Mouse (Mus musculus) gastrocnemius, postnatal 14 days (tissue): Measurements from ENCODE around the gene Pcolce2. TPM values are rescaled to one million over a fixed set of nuclear protein-coding genes. Genes with fewer than 3 reads are reported as not detected.
A peak's percentile ranks its signal among the peaks of the same experiment; 100 is the strongest.
"Not testable (repeated sequence)": the region's sequence is repeated elsewhere in the genome, so short reads cannot be mapped to it uniquely, and the experiment has no call there.

Source experiments
- DNase-seq: peaks from one replicate; pipeline ENCODE4 v3.0.0; 2021; ENCODE audit warnings: mixed read lengths
- intact Hi-C: fragments of 180-260 bp; cut with DNase I; formaldehyde crosslinking; loops from one replicate; pipeline ENCODE4 v1.15.1; 2025; ENCODE audit warnings: low total_unique reads
- long read RNA-seq, 2 experiments: library from polyadenylated mRNA; stranded (forward); transcript quantifications; one replicate each; pipeline ENCODE4 v2.0.0; 2021
- total RNA-seq, 2 experiments: library from RNA; stranded (reverse); gene quantifications; 2 replicates each; pipeline ENCODE4 v1.2.3; 2021

Gene Pcolce2
- 1 to 10 TPM; 7.4 to 9.9 TPM for total RNA-seq
- long read RNA-seq, experiment 1, full-length matches to known transcripts = 5 of 6 reads
- long read RNA-seq, experiment 1, partial matches to known transcripts = 0 of 6 reads
- long read RNA-seq, experiment 1, other reads (novel, unspliced or antisense) = 1 of 6 reads
- long read RNA-seq, experiment 2, full-length matches to known transcripts = 8 of 11 reads
- long read RNA-seq, experiment 2, partial matches to known transcripts = 0 of 11 reads
- long read RNA-seq, experiment 2, other reads (novel, unspliced or antisense) = 3 of 11 reads

DNA sequence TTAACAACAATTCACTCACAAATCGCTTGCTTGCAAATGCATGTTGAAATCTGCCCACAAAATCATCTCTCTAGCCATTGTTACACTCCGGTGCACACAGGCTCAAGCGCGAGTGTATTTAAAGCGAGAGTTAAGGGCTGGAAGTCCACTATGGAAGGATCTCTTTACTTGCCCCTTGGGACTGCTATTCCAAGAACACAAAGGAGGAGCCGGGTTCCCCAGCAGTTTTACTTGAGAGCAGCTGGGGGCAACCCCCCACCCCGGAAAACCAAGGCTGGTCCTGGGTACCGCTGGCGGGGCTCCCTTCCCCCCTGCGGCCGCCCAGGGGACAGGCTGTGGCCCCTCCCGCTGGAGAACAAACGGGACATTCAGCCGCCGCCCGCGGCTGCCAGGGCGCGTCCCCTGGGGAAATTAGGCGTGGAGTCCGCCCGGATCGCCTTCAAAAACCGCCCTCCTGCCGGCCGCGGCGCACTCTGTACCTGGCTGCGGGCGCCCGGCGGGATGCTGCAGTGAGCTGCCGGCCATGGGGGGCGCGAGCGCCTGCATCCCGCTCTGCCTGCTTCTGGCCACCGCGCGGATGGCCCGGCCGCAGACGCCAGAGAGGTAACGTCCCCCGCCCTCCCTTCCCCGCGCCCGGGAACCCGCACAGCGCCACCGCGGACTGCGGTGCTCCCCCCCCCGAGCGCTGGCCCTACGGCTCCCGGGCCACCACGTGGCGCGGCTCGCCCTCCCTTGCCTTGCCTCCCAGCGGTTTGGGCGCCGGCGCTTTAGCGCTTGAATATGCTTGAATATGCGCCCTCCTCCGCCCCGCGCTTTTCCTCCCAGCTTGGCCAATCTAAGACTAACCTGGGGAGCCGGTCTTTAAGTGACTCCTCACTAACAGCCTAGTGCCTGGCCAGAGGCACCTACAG is at the start of gene Pcolce2:
Pcolce2 (plus strand) TSS at position 331 of the 911 bp plus-strand sequence.
- intact Hi-C loops = no loop called here

DNA sequence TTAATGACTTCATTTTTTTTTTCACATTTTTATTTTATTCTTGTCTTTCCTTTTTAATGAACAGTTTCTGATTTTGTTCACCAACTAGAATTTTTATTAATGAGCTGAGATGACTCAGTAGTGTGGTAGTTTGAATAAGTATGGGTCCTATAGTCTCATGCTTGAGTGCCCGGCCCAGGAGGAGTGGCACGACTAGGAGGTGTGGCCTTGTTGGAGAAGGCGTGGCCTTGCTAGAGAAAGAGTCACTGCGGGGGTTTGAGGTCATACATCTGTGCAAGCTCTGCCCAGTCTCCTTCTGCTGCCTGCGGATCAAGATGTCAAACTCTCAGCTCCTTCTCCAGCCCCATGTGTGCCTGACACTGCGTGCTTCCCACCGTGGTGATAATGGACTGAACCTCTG is 49.3 kb upstream of the Pcolce2 start:
- intact Hi-C loops = no loop called here
- no peak for DNase-seq

More for the DNA sequence above, at the start of gene Pcolce2:
- DNase-seq = peak; percentile 44

DNA sequence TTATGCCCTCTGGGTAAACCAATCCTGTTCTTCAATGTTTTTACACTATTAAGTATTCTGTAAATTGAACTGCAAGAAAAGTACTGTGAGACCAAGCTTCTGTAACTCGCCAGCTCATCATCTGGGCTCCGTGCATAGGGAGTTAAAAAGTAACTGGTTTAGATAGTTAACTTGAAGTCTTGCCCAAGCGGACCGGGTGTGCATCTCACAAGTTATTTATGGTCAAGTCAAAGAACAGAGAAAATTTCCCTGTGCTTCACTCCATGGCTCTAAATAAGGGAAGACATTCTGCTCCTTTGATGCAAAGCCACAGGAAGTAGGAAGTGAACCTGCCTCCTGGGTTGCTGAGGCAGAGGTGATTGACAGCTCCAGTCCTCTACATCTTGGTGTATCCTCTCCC is 43.1 kb upstream of the Pcolce2 start:
- no peak for DNase-seq
- intact Hi-C loops = no loop called here

DNA sequence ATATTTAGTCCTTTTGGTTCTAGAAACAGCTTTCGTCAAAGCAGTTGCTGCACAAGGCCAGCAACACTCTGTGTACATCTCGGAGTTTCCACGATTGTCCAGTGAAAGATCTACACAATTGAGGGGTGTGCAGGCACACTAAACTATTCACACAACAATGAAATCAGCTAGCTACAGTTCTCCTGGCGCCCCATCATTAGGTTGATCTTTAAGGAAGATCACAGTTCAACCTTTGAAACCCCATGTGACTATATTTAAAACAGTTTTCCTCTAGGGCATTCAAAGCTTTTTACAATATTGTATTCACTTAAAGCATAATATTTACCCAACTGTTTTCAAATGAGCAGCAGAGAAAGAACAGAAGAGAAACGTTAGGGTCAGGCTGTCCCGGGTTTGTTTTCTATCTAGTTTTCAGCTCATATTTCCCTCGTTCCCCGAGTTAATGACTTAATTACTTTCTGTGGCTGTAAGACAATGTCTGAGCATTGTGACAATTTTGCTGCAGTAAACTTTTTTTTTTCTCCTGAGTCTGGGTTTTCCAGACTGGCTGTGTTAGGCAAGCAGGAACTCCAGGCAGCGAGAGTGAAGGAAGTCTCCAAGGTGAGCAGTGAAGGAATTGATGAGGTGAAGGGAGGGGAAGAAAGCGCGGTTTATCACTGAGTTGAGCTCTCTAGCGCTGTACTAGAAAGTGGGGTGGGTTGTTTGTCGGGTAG is 39.8 kb upstream of the Pcolce2 start:
- intact Hi-C loops = no loop called here
- DNase-seq = no peak

DNA sequence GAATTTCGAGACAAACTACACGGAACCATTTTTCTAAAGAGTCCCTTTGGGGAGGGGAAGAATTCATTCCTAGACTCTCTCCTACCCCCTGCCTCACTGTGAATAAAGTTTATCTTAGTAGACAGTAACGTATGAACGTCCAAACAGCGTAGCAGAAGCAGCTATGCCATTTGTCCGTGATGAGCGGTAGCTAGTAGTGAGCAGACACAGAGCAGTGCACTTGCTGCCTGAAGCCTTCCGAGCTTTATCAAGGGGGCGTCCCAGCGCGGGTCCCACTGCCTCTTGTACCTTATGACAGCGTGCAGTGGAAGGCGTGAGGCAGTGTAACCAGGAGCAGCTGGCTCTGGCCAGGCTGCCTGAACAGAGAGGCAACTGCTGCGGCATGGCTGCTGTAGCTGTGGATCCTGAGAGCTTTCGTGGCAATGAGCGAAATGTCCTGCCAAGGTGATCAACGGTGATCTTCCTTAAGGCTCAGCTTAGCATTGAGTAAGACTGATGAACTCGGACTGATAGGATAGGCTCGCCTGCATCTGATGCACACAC is 39.2 kb upstream of the Pcolce2 start:
- intact Hi-C loops = no loop called here
- no peak for DNase-seq

DNA sequence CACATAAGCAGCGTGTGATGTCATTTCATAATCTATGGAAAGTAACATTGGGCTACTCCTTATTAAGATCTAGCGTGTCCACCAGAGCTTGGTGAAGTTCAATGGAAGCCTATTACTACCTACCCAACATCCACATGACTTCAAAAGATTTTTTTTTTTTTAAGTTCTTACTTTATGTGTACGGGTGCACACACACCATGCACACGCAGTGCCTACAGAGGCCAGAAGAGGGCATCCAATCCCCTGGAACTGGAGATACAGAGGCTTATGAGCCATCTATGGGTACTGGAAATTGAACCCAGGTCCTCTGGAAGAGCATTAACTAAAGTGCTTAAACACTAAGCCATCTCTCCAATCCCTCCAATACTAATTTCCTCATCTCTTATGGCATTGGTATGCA is 38.0 kb upstream of the Pcolce2 start:
- intact Hi-C loops = no loop called here

DNA sequence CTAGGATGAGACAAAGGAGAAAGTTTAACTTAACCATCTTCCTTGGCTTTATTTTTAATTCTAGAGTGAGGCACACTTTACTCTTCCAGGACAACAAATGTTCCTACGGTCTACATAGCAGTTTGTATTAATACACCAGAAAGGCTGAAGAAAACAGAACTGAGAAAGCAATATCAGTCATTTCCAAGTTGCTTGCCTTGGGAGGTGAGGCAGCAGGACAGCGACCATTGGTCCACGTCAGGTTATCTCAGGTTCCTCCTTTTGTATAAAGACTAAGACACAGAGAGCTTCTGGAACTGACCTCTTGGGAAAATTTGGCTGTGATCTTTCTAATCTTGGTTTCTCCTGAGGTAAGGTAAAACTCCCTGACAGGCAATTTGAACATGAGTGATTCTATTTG is 34.6 kb upstream of the Pcolce2 start:
- DNase-seq = no peak
- intact Hi-C loops = no loop called here

More for the DNA sequence above, 38.0 kb upstream of the Pcolce2 start:
- no peak for DNase-seq

DNA sequence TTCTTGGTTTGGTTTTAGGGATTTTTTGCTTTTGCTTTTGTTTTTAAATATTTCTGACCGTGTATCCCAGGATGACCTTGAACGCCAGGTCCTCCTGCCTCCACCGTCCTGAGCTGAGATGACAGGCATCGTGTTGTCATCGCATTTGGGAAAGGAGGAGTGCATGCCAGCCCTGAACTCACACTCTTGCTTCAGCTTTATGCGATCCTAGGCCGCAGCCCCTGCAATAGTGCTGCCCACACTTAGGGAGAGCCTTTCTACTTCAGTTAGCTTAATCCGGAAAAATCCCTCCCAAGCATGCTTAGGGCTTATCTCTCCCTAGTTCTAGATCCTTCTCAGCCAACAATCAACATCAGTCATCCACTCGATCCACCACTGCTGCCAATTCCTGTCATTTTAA is 34.1 kb upstream of the Pcolce2 start:
- intact Hi-C loops = no loop called here
- no peak for DNase-seq

DNA sequence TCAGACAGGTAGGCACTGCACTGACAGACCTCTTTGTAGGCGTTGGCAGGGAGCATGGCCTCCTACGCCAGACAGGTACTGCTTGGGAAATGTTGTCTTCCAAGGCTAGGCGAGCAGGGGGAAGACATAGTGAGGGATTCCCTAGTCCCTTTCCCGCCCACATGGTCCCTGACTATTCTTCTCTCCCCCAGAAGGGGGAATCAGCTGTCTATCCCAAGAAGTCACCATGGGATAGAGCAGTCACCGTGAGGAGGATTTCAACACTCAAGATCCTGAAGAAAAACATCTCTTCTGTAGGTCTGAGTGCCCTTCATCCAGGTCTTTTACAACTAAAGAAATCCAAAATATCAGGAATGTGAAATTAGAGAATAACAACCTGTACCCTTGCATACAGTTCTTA is 30.2 kb upstream of the Pcolce2 start:
- DNase-seq = no peak
- intact Hi-C loops = no loop called here

DNA sequence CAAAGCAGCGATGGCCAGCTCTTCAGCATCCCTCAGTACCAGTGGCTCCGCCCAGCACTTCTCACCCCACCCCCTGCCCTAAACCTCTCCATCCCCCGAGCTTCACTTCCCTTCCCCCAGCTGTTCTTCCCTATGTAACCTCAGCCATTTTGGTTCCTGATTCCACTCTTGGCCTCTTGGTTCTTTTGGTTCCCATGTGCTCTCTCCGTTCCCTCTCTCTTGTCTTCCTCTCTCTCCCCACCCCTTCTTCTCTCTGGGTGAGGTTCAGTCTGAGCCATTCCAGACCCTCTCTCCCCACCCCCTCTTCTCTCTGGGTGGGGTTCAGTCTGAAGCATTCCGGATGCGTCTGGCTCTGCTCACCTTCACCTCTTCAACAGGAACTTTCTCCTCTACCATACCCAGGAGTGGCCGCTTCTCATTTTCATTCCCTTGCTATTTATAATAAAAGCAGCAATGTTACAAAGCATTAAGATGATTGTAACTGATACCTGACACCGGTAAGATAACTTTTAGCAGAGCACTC is 25.1 kb upstream of the Pcolce2 start:
- intact Hi-C loops = no loop called here
- DNase-seq = no peak

DNA sequence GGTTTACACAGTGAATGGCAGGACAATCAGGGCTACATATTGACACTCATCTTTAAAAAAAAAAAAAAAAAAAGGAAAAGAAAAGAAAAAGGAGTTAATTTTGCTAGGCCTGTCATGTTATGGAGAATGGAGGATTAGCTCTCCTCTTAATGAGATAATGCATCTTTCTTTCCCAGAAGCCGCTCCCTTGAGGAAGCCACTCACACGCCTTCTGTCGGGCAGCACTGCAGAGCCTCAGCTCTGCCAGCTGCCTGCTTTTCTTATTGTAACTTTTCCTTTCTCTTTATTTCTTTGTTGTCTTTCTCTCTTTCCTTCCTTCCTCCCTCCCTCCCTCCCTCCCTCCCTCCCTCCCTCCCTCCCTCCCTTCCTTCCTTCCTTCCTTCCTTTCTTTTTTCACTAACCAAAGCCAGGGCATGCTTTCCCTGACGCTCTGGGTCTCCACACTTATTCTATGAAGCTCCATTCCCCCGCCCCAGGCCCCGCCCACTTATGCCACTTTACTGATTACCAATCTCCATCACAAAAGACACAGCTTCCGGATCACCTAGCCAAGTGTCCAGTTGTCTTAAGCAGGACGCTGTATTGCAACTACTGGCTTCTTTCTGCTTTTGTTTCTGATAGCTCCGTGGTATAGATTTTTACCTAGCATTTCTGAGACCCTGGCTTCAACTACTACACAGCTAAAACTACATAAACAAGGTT is 23.8 kb upstream of the Pcolce2 start:
- DNase-seq = no peak
- intact Hi-C loops = no loop called here

DNA sequence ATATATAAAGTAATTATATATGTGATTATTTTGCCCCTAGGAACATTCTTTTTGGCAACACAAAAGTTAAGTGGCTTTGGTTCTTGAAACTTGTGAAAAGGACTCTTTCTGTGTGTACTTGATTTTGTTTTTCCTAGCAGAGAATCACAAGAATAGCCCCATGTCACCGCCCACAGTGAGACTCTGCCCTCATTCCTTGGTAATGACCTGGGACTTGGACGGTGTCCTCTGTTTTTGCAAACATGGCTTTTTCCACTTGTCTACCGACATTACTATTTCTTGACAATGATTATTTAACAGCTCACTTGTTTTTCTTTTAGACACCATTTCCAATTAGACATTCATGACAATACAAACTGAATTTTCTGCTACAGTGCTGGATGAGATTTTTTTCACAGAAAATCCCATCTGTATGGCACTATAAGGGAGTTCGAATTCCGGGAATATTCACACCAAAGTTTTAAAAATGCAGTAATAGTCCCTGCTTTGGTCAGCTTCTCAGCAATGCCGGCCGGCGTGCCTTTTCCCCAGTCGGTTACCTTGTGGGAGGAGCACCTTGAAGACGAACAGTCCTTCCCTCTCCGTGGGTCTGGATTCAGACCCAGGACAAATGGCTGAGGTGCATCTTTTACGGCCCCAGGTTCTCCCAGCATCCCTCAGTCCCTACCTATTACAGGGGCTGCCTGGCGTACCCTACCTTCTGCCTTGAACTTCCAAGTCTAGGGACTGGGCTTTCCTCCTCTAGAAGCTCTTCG is 22.4 kb upstream of the Pcolce2 start:
- intact Hi-C loops = no loop called here
- DNase-seq = peak; percentile 37

DNA sequence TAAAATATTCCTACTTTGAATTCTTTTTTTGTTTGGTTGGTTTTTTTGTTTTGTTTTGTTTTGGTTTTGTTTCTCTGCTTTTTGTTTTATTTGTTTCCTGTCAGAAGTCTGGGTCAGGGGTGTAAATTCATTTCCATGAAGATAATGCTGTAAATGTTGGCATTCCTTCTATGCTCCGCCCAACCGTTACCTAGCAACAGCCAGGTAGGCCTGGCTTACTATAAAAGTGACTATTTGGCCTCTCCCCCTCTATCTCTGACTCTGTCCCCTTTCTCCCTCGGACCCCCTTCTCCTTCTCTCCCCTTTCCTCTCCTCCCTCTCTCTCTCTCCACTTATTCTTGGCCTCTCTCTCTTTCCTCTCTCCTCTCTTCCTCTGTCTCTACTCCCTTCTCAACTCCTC is 21.4 kb upstream of the Pcolce2 start:
- DNase-seq = no peak
- intact Hi-C loops = no loop called here

DNA sequence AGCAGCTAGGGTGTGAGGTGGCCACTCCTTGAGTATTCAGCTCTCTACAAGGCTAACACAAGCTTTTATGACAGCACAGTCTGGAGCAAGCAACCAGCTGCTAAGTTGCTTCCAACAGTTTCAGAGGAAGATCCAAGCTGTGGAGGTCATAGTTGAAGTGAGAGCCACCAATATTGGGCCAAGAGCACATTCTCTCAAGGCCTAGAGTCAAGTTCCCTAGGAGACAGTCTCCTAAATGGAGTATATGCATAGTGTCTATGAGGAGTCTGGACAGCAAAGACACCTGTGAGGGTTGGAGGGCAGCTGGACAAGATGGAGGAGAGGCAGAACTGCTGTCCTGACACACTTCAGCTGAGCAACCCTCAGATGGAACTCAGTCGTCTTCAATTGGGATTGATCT is 18.8 kb upstream of the Pcolce2 start:
- no peak for DNase-seq
- intact Hi-C loops = no loop called here

DNA sequence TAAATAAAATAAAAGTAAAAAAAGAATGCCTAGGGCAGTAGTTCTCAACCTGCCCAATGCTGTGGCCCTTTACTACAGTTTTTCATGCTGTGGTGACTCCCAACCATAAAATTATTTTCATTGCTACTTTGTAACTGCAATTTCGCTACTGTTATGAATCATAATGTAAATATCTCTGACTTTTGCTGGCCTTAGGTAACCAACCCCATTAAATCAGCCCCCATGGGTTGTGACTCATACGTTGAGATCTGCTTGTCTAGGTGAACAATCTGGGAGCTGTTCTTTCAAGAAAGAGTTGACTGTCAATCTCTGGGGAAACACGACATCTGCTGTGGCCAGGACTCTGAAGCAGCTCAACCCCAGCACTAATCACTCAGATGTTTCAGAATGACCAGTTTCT is 13.3 kb upstream of the Pcolce2 start:
- intact Hi-C loops = no loop called here
- no peak for DNase-seq

DNA sequence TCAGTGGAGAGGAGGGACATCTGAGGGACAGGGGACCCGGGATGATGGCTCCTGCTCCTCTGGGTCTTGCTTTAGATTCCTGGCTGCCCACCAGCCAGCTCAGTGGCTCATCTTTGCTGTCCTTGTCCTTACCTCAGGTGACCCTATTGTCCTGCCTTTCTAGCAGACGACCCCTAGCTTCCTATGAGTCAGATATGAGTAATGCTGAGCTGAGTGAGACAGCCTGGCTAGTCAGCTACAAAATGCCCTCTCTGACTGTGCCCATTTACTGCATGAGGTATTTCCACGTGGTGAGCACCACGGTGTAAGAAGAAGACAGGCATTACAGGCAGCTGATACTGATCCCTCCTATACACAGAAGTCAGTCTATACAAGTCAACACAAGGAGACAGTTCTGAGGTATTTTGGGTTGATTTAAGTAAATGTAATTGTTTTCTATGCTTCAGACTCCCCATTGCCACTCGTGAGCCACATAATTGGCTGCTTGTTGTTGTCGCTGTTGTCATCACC is 8.9 kb upstream of the Pcolce2 start:
- intact Hi-C loops = no loop called here
- DNase-seq = no peak

DNA sequence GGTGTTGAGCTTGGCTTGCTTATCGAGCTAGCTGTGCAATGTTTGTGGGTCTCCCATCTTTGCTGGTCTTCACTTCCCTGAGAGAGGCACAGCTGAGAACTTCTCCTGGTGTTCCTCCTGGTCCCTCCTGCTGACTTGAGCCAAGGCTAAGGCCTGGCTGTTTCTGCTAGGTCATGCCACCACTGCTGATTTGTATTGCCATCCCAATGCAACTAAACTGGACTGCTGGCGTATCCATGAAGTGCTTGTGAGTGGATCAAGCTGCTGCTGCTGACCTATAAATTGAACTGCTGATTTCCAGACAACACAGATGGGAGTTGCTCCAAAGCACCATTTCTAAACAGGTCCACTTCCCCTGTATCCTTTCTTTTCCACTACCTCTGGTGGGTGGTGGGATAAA is 7.8 kb upstream of the Pcolce2 start:
- intact Hi-C loops, DNase-seq: not testable (repeated sequence)

DNA sequence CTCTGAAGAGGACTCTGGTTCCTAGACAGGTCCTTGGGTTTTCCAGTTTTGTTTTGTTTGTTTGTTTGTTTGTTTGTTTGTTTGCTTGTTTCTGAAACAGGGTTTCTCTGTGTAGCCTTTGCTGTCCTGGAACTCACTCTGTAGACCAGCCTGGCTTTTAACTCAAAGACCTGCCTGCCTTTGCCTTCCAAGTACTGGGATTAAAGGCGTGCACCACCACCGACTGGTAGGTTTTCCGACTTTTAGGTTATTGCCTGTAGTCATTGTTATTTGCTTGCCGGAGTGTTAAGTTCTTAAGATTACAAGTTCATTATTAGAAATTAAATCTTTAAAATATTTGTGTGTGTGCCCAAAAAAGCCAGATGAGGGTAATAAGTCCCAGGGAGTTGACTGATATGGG is 1.0 kb upstream of the Pcolce2 start:
- no peak for DNase-seq
- intact Hi-C loops = no loop called here
